Mouse (Mus musculus) liver, embryonic 14.5 days (tissue): Measurements from ENCODE around the gene Sik2. TPM values are rescaled to one million over a fixed set of nuclear protein-coding genes. Genes with fewer than 3 reads are reported as not detected.

ENCODE experiments used
- ATAC-seq: fragments of 200-750 bp; cut with Nextera tagmentation; 2 replicates; pipeline ENCODE4 v1.8.0; 2017; ENCODE audit warnings: moderate number of reproducible peaks, mild to moderate bottlenecking, moderate library complexity; ENCODE audit not compliant: insufficient read depth
- DNase-seq, 3 experiments: peaks; one replicate each; pipeline ENCODE4 v3.0.0-alpha.2; 2012 to 2013; ENCODE audit warnings: low read depth in 3 of 3, low spot score in 3 of 3
- H3K27ac ChIP-seq: fragments of 300-500 bp; sonication (generic); 2 replicates; pipeline ENCODE4 v1.5.1; 2014; ENCODE audit warnings: moderate library complexity, mild to moderate bottlenecking, control low read depth, inconsistent platforms
- H3K27me3 ChIP-seq: fragments of 300-500 bp; sonication (generic); 2 replicates; pipeline ENCODE4 v1.6.1; 2014; ENCODE audit warnings: mild to moderate bottlenecking, low read length, moderate library complexity; ENCODE audit not compliant: control insufficient read depth, insufficient read depth
- H3K36me3 ChIP-seq: fragments of 300-500 bp; sonication (generic); replicated peaks from 2 replicates; pipeline ENCODE4 v1.6.1; 2014; ENCODE audit warnings: low read depth; ENCODE audit not compliant: control insufficient read depth, insufficient read depth
- H3K4me1 ChIP-seq, 2 experiments: fragments of 200-500 bp in 1 of 2; fragments of 300-500 bp in 1 of 2; sonication (generic) in 1 of 2; replicated peaks; 2 replicates each; pipeline ENCODE4 v1.6.1; 2012 to 2014; ENCODE audit warnings: antibody characterized with exemption in 1 of 2, inconsistent platforms in 1 of 2, low read length in 1 of 2; ENCODE audit not compliant: control insufficient read depth in 2 of 2, insufficient read depth in 2 of 2
- H3K4me2 ChIP-seq: fragments of 300-500 bp; sonication (generic); 2 replicates; pipeline ENCODE4 v1.6.1; 2014; ENCODE audit warnings: low read depth, mild to moderate bottlenecking, control low read depth, moderate library complexity
- H3K4me3 ChIP-seq, 2 experiments: fragments of 200-500 bp in 1 of 2; fragments of 300-500 bp in 1 of 2; sonication (generic) in 1 of 2; 2 replicates each; pipeline ENCODE4 v1.5.1; 2012 to 2014; ENCODE audit warnings: low read depth in 2 of 2, low read length in 2 of 2, mild to moderate bottlenecking in 2 of 2, control low read depth in 1 of 2, inconsistent platforms in 1 of 2, moderate library complexity in 1 of 2; ENCODE audit not compliant: insufficient read depth in 1 of 2
- H3K9ac ChIP-seq: fragments of 300-500 bp; sonication (generic); replicated peaks from 2 replicates; pipeline ENCODE4 v1.6.1; 2014; ENCODE audit warnings: mild to moderate bottlenecking, control low read depth, moderate library complexity
- H3K9me3 ChIP-seq: fragments of 300-500 bp; sonication (generic); 2 replicates; pipeline ENCODE4 v1.6.1; 2016; ENCODE audit warnings: low read length, mixed read lengths; ENCODE audit not compliant: control insufficient read depth
- CTCF ChIP-seq: IDR thresholded peaks from 2 replicates; pipeline ENCODE4 v1.5.1; 2016; ENCODE audit warnings: antibody characterized with exemption, low read depth, control low read depth
- EP300 ChIP-seq: IDR thresholded peaks from 2 replicates; pipeline ENCODE4 v1.6.1; 2016; ENCODE audit warnings: antibody characterized with exemption, low read depth
- WGBS: fragments of 180-500 bp; shearing (Covaris S2); extraction: QIAGEN DNeasy Blood & Tissue Kit; methylation state at CpG from one replicate; pipeline ENCODE4 v1.1.7; 2014; ENCODE audit not compliant: insufficient replicate concordance; 5-methylcytosine and 5-hydroxymethylcytosine counted together
- polyA plus RNA-seq, 2 experiments: library from polyadenylated mRNA; depleted of rRNA in 1 of 2; stranded (reverse) in 1 of 2; unstranded in 1 of 2; fragments of >200 nt; fragmentation: Nextera tagmentation in 1 of 2; extraction: Ambion mirVana in 1 of 2; gene quantifications; 2 replicates each; pipeline versions ENCODE4 v1.2.1 to v1.2.3; 2012 to 2014

The Sik2 gene
- polyA plus RNA-seq, 2 experiments: 6.9 to 7.8 TPM

- no peak overlapping the region for H3K4me3 ChIP-seq
- WGBS: 16% methylated on average over 4 of the region's 4 CpGs
- TF ChIP-seq CTCF (no peak), EP300 (no peak)
- H3K36me3 ChIP-seq: no peaks in the 10 kb centered on the region
- no peak for ATAC-seq
- H3K27me3 ChIP-seq: no peaks in the 10 kb centered on the region
- no peak for DNase-seq
- no peak overlapping the region for H3K9ac ChIP-seq
- no peak overlapping the region for H3K4me2 ChIP-seq
- no peak overlapping the region for H3K27ac ChIP-seq
- peaks cover 0 to 3% of the 10 kb centered on the region in 2 experiments; a peak in 1 of 4 replicates for H3K4me1 ChIP-seq
- no peaks in the 10 kb centered on the region for H3K9me3 ChIP-seq
Measured at GRCm38 (mm10) chr9:50970413-50970812, 38.5 kb downstream of the Sik2 start.

- Histone ChIP-seq H3K4me1 (peaks cover 0 to 8% of the 10 kb centered on the region in 2 experiments; a peak in 2 of 4 replicates), H3K9me3 (no peaks in the 10 kb centered on the region), H3K4me2 (no peak overlapping the region), H3K36me3 (no peaks in the 10 kb centered on the region), H3K4me3 (no peak overlapping the region), H3K27ac (no peak overlapping the region), H3K27me3 (no peaks in the 10 kb centered on the region), H3K9ac (no peak overlapping the region)
- 90% methylated on average over 3 of the region's 3 CpGs for WGBS
- ATAC-seq (no peak), DNase-seq (no peak)
- no peak for TF ChIP-seq CTCF
- TF ChIP-seq EP300: no peak
Measured at GRCm38 (mm10) chr9:50969266-50969665, 39.6 kb downstream of the Sik2 start.

GRCm38 (mm10) chr9:50966277-50966676 is 42.6 kb downstream of the Sik2 start:
- no peak overlapping the region for H3K27ac ChIP-seq
- H3K4me3 ChIP-seq: no peak overlapping the region
- H3K4me2 ChIP-seq: no peak overlapping the region
- 49% methylated on average over 2 of the region's 2 CpGs for WGBS
- ATAC-seq (no peak), DNase-seq (no peak)
- no peak overlapping the region for H3K9ac ChIP-seq
- H3K36me3 ChIP-seq: no peaks in the 10 kb centered on the region
- H3K27me3 ChIP-seq: no peaks in the 10 kb centered on the region
- H3K4me1 ChIP-seq: peaks cover 0 to 8% of the 10 kb centered on the region in 2 experiments; a peak in 2 of 4 replicates
- TF ChIP-seq EP300 (no peak), CTCF (no peak)
- no peaks in the 10 kb centered on the region for H3K9me3 ChIP-seq

GRCm38 (mm10) chr9:50965392-50965791 is 43.5 kb downstream of the Sik2 start:
- Histone ChIP-seq H3K9me3 (no peaks in the 10 kb centered on the region), H3K9ac (no peak overlapping the region), H3K4me3 (no peak overlapping the region), H3K4me1 (peaks cover 0 to 8% of the 10 kb centered on the region in 2 experiments; a peak in 2 of 4 replicates), H3K4me2 (no peak overlapping the region), H3K36me3 (no peaks in the 10 kb centered on the region), H3K27ac (no peak overlapping the region), H3K27me3 (no peaks in the 10 kb centered on the region)
- DNase-seq: no peak
- no peak for ATAC-seq
- TF ChIP-seq CTCF: no peak
- TF ChIP-seq EP300: no peak

- H3K36me3 ChIP-seq: no peaks in the 10 kb centered on the region
- H3K9ac ChIP-seq: no peak overlapping the region
- DNase-seq (no peak), ATAC-seq (no peak)
- no peak overlapping the region for H3K4me2 ChIP-seq
- no peaks in the 10 kb centered on the region for H3K27me3 ChIP-seq
- no peak for TF ChIP-seq EP300
- TF ChIP-seq CTCF: no peak
- peaks cover 0 to 8% of the 10 kb centered on the region in 2 experiments; a peak in 2 of 4 replicates for H3K4me1 ChIP-seq
- 41% methylated on average over 2 of the region's 2 CpGs for WGBS
- H3K27ac ChIP-seq: no peak overlapping the region
- H3K4me3 ChIP-seq: no peak overlapping the region
- H3K9me3 ChIP-seq: no peaks in the 10 kb centered on the region
Measured at GRCm38 (mm10) chr9:50964911-50965310, 44.0 kb downstream of the Sik2 start.
